Mouse (Mus musculus) erythroid progenitor cell, adult 5-6 weeks (primary cell): ENCODE measurements around the gene Ttll5. TPM values are rescaled to one million over a fixed set of nuclear protein-coding genes. Genes with fewer than 3 reads are reported as not detected.
A peak's percentile ranks its signal among the peaks of the same experiment; 100 is the strongest.

Experiments used
- ATAC-seq: replicated peaks from 2 replicates; pipeline ENCODE4 v1.8.0; 2016; ENCODE audit warnings: moderate number of reproducible peaks, mild to moderate bottlenecking, moderate TSS enrichment, inconsistent platforms; ENCODE audit not compliant: poor library complexity, low FRiP score, severe bottlenecking
- total RNA-seq, 2 experiments: library from RNA; stranded (forward) in 1 of 2; stranded (reverse) in 1 of 2; fragments of 150-400 nt in 1 of 2; fragments of 186-747, 209-891 nt in 1 of 2; gene quantifications; 2 replicates each; pipeline versions ENCODE4 v1.2.3 to v1.2.4; 2015 to 2017; ENCODE audit warnings: low replicate concordance in 2 of 2

Ttll5 gene
- total RNA-seq, 2 experiments from 2014 or later: 28.6 to 57.8 TPM

- ATAC-seq: no peak
These were observed 169.4 kb downstream of the Ttll5 start for GRCm38 (mm10) chr12:85993790-85994360.

GRCm38 (mm10) chr12:86000641-86001073 lies 176.2 kb downstream of the Ttll5 start:
- no peak for ATAC-seq

GRCm38 (mm10) chr12:86001120-86001655 lies 176.7 kb downstream of the Ttll5 start:
- ATAC-seq: no peak

- ATAC-seq: peak; percentile 57; the same call in 1 of the 2 replicates
These were observed 180.2 kb downstream of the Ttll5 start for GRCm38 (mm10) chr12:86004627-86005026.

GRCm38 (mm10) chr12:86007377-86007776 lies 182.9 kb downstream of the Ttll5 start:
- no peak for ATAC-seq

GRCm38 (mm10) chr12:86010656-86011055 lies 186.2 kb downstream of the Ttll5 start:
- no peak for ATAC-seq

- no peak for ATAC-seq
These were observed 187.7 kb downstream of the Ttll5 start for GRCm38 (mm10) chr12:86012195-86012594.

GRCm38 (mm10) chr12:86014174-86014573 lies 189.7 kb downstream of the Ttll5 start:
- no peak for ATAC-seq

- ATAC-seq: no peak
These were observed 190.2 kb downstream of the Ttll5 start for GRCm38 (mm10) chr12:86014621-86015020.

GRCm38 (mm10) chr12:86015114-86015513 lies 190.7 kb downstream of the Ttll5 start:
- ATAC-seq: no peak

GRCm38 (mm10) chr12:86017360-86017759 lies 192.9 kb downstream of the Ttll5 start:
- ATAC-seq: no peak

- no peak for ATAC-seq
These were observed 197.1 kb downstream of the Ttll5 start for GRCm38 (mm10) chr12:86021583-86021982.

- no peak for ATAC-seq
These were observed 198.0 kb downstream of the Ttll5 start for GRCm38 (mm10) chr12:86022282-86022984.

GRCm38 (mm10) chr12:86023081-86023871 lies 198.8 kb downstream of the Ttll5 start:
- no peak for ATAC-seq

GRCm38 (mm10) chr12:86024426-86024825 lies 200.0 kb downstream of the Ttll5 start:
- no peak for ATAC-seq

GRCm38 (mm10) chr12:86025480-86025879 lies 201.0 kb downstream of the Ttll5 start:
- ATAC-seq: no peak

GRCm38 (mm10) chr12:86027000-86027399 lies 202.5 kb downstream of the Ttll5 start:
- no peak for ATAC-seq

- ATAC-seq: no peak
These were observed 203.3 kb downstream of the Ttll5 start for GRCm38 (mm10) chr12:86027747-86028146.

- no peak for ATAC-seq
These were observed 206.5 kb downstream of the Ttll5 start for GRCm38 (mm10) chr12:86030932-86031331.

- no peak for ATAC-seq
These were observed 211.1 kb downstream of the Ttll5 start for GRCm38 (mm10) chr12:86035586-86035985.
